Comparison of ENCODE assay signal across 25 mouse cellular contexts in the genomic region with DNA sequence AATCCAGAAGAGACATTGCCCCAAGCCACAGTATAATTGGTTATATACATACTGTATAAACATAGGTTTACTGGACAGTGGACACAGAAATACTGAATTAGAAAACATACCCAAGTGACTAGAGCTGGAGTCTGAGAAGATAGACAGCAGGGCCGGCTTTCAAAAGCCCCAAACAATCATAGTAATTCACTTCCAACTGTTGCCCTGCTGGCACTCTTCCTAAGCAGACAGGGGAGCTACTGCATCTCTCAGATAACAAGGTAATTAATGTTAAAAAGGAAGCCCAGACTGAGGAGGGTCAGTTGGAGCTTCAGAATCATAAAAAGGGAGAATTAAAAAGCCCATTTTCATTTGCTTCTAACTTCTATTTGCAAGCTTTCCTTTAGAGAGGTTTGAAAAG.
"Had no signal": no experiment of that assay in that cellular context is flagged by ENCODE, and none has a peak within 500 bp of the region (broad histone marks: within the 10 kb centered on the region; RNA-seq: fewer than 3 reads in every experiment).

No protein-coding gene starts in this region.

- H3K9ac ChIP-seq: heart, embryonic 13.5 days; heart, embryonic 15.5 days; hindbrain, embryonic 13.5 days; hindbrain, embryonic 15.5 days; kidney, embryonic 15.5 days; limb, embryonic 13.5 days; limb, embryonic 15.5 days had no signal

- ATAC-seq: hindbrain, postnatal 0 days; intestine, embryonic 16.5 days had no signal

- H3K27ac ChIP-seq: heart, adult 2 months; heart, embryonic 13.5 days; heart, embryonic 15.5 days; hindbrain, embryonic 13.5 days; hindbrain, embryonic 15.5 days; hindbrain, postnatal 0 days; kidney, embryonic 15.5 days; kidney, postnatal 0 days; limb, embryonic 13.5 days; limb, embryonic 15.5 days had no signal

- H3K4me1 ChIP-seq: heart, embryonic 13.5 days; heart, embryonic 15.5 days; hindbrain, embryonic 13.5 days; hindbrain, embryonic 15.5 days; kidney, embryonic 15.5 days; limb, embryonic 13.5 days; limb, embryonic 15.5 days had no signal

- H3K9me3 ChIP-seq: heart, embryonic 13.5 days; heart, embryonic 15.5 days; hindbrain, embryonic 13.5 days; hindbrain, embryonic 15.5 days; kidney, embryonic 15.5 days; limb, embryonic 13.5 days; limb, embryonic 15.5 days had no signal

- H3K27me3 ChIP-seq: heart, embryonic 13.5 days; heart, embryonic 15.5 days; hindbrain, embryonic 13.5 days; hindbrain, embryonic 15.5 days; kidney, embryonic 15.5 days; limb, embryonic 13.5 days; limb, embryonic 15.5 days had no signal

- H3K4me3 ChIP-seq: heart, adult 2 months; heart, embryonic 13.5 days; heart, embryonic 15.5 days; hindbrain, embryonic 13.5 days; hindbrain, embryonic 15.5 days; kidney, embryonic 15.5 days; limb, embryonic 13.5 days; limb, embryonic 15.5 days had no signal

- H3K36me3 ChIP-seq: heart, embryonic 13.5 days; heart, embryonic 15.5 days; hindbrain, embryonic 13.5 days; hindbrain, embryonic 15.5 days; kidney, embryonic 15.5 days; limb, embryonic 13.5 days; limb, embryonic 15.5 days had no signal

- DNase-seq: gastrocnemius, postnatal 14 days; gastrocnemius, postnatal 36 days; heart, adult 11 months; heart, adult 2 months; heart, postnatal 14 days; heart, postnatal 36 days; kidney, adult 11 months; kidney, adult 2 months; kidney, adult 9 months; kidney, postnatal 14 days; kidney, postnatal 36 days; layer of hippocampus, adult 9-11 months; layer of hippocampus, postnatal 36 days; left cerebral cortex, postnatal 4 days had no signal

- H3K4me2 ChIP-seq: heart, embryonic 11.5 days; heart, embryonic 13.5 days; heart, embryonic 15.5 days; hindbrain, embryonic 13.5 days; hindbrain, embryonic 15.5 days; kidney, embryonic 15.5 days; limb, embryonic 13.5 days; limb, embryonic 15.5 days had no signal
